Mouse (Mus musculus): ENCODE data around the gene Ssr3. TPM values are rescaled to one million over a fixed set of nuclear protein-coding genes. Genes with fewer than 3 reads are reported as not detected.
A peak's percentile ranks its signal among the peaks of the same experiment; 100 is the strongest.

The Ssr3 gene
- polyA plus RNA-seq, 1 experiment from 2014 or later = 161 TPM

- Histone ChIP-seq H3K4me2 (no peak overlapping the region), H3K36me3 (ENCODE audit: poor library complexity, severe bottlenecking) (peaks cover 35% of the 10 kb centered on the region), H3K27me3 (no peaks in the 10 kb centered on the region), H3K4me3 (no peak overlapping the region), H3K9me3 (replicated peaks) (no peaks in the 10 kb centered on the region), H3K4me1 (peaks cover 3% of the 10 kb centered on the region; the same call in 1 of the 2 replicates), H3K9ac (no peak overlapping the region), H3K27ac (no peak overlapping the region)
- ATAC-seq = no peak
- 72% methylated on average over 4 of the region's 4 CpGs for WGBS
Observed at GRCm38 (mm10) chr3:65367944-65368343, 24.5 kb downstream of the Ssr3 start.

GRCm38 (mm10) chr3:65365921-65366710 is 26.3 kb downstream of the Ssr3 start:
- WGBS = 92% methylated on average over 10 of the region's 10 CpGs
- peaks cover 23% of the 10 kb centered on the region for H3K36me3 ChIP-seq (ENCODE audit: poor library complexity, severe bottlenecking)
- no peaks in the 10 kb centered on the region for H3K9me3 ChIP-seq (replicated peaks)
- no peak overlapping the region for H3K27ac ChIP-seq
- no peak overlapping the region for H3K9ac ChIP-seq
- no peak overlapping the region for H3K4me3 ChIP-seq
- peaks cover 3% of the 10 kb centered on the region; the same call in 1 of the 2 replicates for H3K4me1 ChIP-seq
- H3K4me2 ChIP-seq = no peak overlapping the region
- H3K27me3 ChIP-seq = no peaks in the 10 kb centered on the region
- no peak for ATAC-seq

GRCm38 (mm10) chr3:65365184-65365583 is 27.2 kb downstream of the Ssr3 start:
- 77% methylated on average over 6 of the region's 6 CpGs for WGBS

GRCm38 (mm10) chr3:65363438-65363837 is 29.0 kb downstream of the Ssr3 start:
- no peak overlapping the region for H3K4me2 ChIP-seq
- H3K36me3 ChIP-seq (ENCODE audit: poor library complexity, severe bottlenecking) = 0 out of 2 replicates have a peak, but pooled peaks cover 7% of the 10 kb centered on the region
- H3K27me3 ChIP-seq = no peaks in the 10 kb centered on the region
- no peaks in the 10 kb centered on the region for H3K9me3 ChIP-seq (replicated peaks)
- no peak overlapping the region for H3K9ac ChIP-seq
- H3K4me3 ChIP-seq = no peak overlapping the region
- H3K4me1 ChIP-seq = peaks cover 3% of the 10 kb centered on the region; the same call in 1 of the 2 replicates
- H3K27ac ChIP-seq = no peak overlapping the region
- ATAC-seq = no peak
- 90% methylated on average over 1 of the region's 1 CpGs for WGBS

More at GRCm38 (mm10) chr3:65365184-65365583, 27.2 kb downstream of the Ssr3 start:
- Histone ChIP-seq H3K36me3 (ENCODE audit: poor library complexity, severe bottlenecking) (peaks cover 14% of the 10 kb centered on the region), H3K4me3 (no peak overlapping the region), H3K4me1 (peaks cover 3% of the 10 kb centered on the region; the same call in 1 of the 2 replicates), H3K9ac (no peak overlapping the region), H3K27ac (no peak overlapping the region), H3K4me2 (no peak overlapping the region), H3K9me3 (replicated peaks) (no peaks in the 10 kb centered on the region), H3K27me3 (no peaks in the 10 kb centered on the region)
- ATAC-seq = no peak

- no peaks in the 10 kb centered on the region for H3K27me3 ChIP-seq
- H3K4me2 ChIP-seq = no peak overlapping the region
- no peak overlapping the region for H3K27ac ChIP-seq
- no peak for ATAC-seq
- WGBS = 87% methylated on average over 8 of the region's 8 CpGs
- no peak overlapping the region for H3K4me3 ChIP-seq
- H3K4me1 ChIP-seq = peaks cover 3% of the 10 kb centered on the region; the same call in 1 of the 2 replicates
- H3K36me3 ChIP-seq (ENCODE audit: poor library complexity, severe bottlenecking) = 0 out of 2 replicates have a peak, but pooled peaks cover 2% of the 10 kb centered on the region
- no peak overlapping the region for H3K9ac ChIP-seq
- H3K9me3 ChIP-seq (replicated peaks) = no peaks in the 10 kb centered on the region
Observed at GRCm38 (mm10) chr3:65360163-65360969, 32.1 kb downstream of the Ssr3 start.

GRCm38 (mm10) chr3:65358841-65359240 is 33.6 kb downstream of the Ssr3 start:
- ATAC-seq = no peak
- Histone ChIP-seq H3K36me3 (ENCODE audit: poor library complexity, severe bottlenecking) (0 out of 2 replicates have a peak, but pooled peaks cover 2% of the 10 kb centered on the region), H3K27ac (no peak overlapping the region), H3K9me3 (replicated peaks) (no peaks in the 10 kb centered on the region), H3K4me2 (no peak overlapping the region), H3K4me3 (no peak overlapping the region), H3K9ac (no peak overlapping the region), H3K4me1 (peaks cover 3% of the 10 kb centered on the region; the same call in 1 of the 2 replicates), H3K27me3 (no peaks in the 10 kb centered on the region)
- WGBS = 68% methylated on average over 2 of the region's 2 CpGs

GRCm38 (mm10) chr3:65358275-65358674 is 34.1 kb downstream of the Ssr3 start:
- no peak overlapping the region for H3K4me3 ChIP-seq
- no peak overlapping the region for H3K27ac ChIP-seq
- H3K36me3 ChIP-seq (ENCODE audit: poor library complexity, severe bottlenecking) = 0 out of 2 replicates have a peak, but pooled peaks cover 2% of the 10 kb centered on the region
- H3K27me3 ChIP-seq = no peaks in the 10 kb centered on the region
- H3K9me3 ChIP-seq (replicated peaks) = no peaks in the 10 kb centered on the region
- no peak overlapping the region for H3K9ac ChIP-seq
- 38% methylated on average over 2 of the region's 2 CpGs for WGBS
- no peaks in the 10 kb centered on the region for H3K4me1 ChIP-seq
- no peak for ATAC-seq
- no peak overlapping the region for H3K4me2 ChIP-seq

- WGBS = 80% methylated on average over 6 of the region's 6 CpGs
- Histone ChIP-seq H3K9me3 (replicated peaks) (no peaks in the 10 kb centered on the region), H3K4me1 (no peaks in the 10 kb centered on the region), H3K4me3 (no peak overlapping the region), H3K36me3 (ENCODE audit: poor library complexity, severe bottlenecking) (no peaks in the 10 kb centered on the region), H3K27me3 (no peaks in the 10 kb centered on the region), H3K27ac (no peak overlapping the region), H3K9ac (no peak overlapping the region), H3K4me2 (no peak overlapping the region)
- ATAC-seq = no peak
Observed at GRCm38 (mm10) chr3:65355479-65355878, 36.9 kb downstream of the Ssr3 start.

- Histone ChIP-seq H3K27me3 (no peaks in the 10 kb centered on the region), H3K4me1 (no peaks in the 10 kb centered on the region), H3K36me3 (ENCODE audit: poor library complexity, severe bottlenecking) (no peaks in the 10 kb centered on the region), H3K27ac (no peak overlapping the region), H3K4me3 (no peak overlapping the region), H3K4me2 (no peak overlapping the region), H3K9me3 (replicated peaks) (no peaks in the 10 kb centered on the region), H3K9ac (no peak overlapping the region)
- 76% methylated on average over 10 of the region's 10 CpGs for WGBS
- ATAC-seq = no peak
Observed at GRCm38 (mm10) chr3:65353263-65354037, 39.0 kb downstream of the Ssr3 start.

- no peaks in the 10 kb centered on the region for H3K36me3 ChIP-seq (ENCODE audit: poor library complexity, severe bottlenecking)
- no peaks in the 10 kb centered on the region for H3K9me3 ChIP-seq (replicated peaks)
- no peak overlapping the region for H3K4me2 ChIP-seq
- 58% methylated on average over 4 of the region's 4 CpGs for WGBS
- no peaks in the 10 kb centered on the region for H3K27me3 ChIP-seq
- no peaks in the 10 kb centered on the region for H3K4me1 ChIP-seq
- no peak overlapping the region for H3K4me3 ChIP-seq
- no peak overlapping the region for H3K9ac ChIP-seq
- no peak overlapping the region for H3K27ac ChIP-seq
- peak; percentile 61 for ATAC-seq
Observed at GRCm38 (mm10) chr3:65352278-65353127, 39.9 kb downstream of the Ssr3 start.

GRCm38 (mm10) chr3:65346176-65346575 is 46.2 kb downstream of the Ssr3 start:
- no peak overlapping the region for H3K4me3 ChIP-seq
- no peak overlapping the region for H3K27ac ChIP-seq
- no peaks in the 10 kb centered on the region for H3K4me1 ChIP-seq
- H3K4me2 ChIP-seq = no peak overlapping the region
- no peak for ATAC-seq
- 87% methylated on average over 1 of the region's 1 CpGs for WGBS
- H3K27me3 ChIP-seq = no peaks in the 10 kb centered on the region
- H3K9ac ChIP-seq = no peak overlapping the region
- no peaks in the 10 kb centered on the region for H3K9me3 ChIP-seq (replicated peaks)
- H3K36me3 ChIP-seq (ENCODE audit: poor library complexity, severe bottlenecking) = no peaks in the 10 kb centered on the region
